Mouse (Mus musculus) left cerebral cortex, adult 2 months (tissue): ENCODE measurements around the gene Hnrnpu. TPM values are rescaled to one million over a fixed set of nuclear protein-coding genes. Genes with fewer than 3 reads are reported as not detected.
A peak's percentile ranks its signal among the peaks of the same experiment; 100 is the strongest.

ENCODE experiments used
- DNase-seq, 2 experiments: peaks; one replicate each; pipeline ENCODE4 v3.0.0; 2021 to 2022; ENCODE audit warnings: low spot score in 2 of 2, mixed read lengths in 1 of 2; ENCODE audit errors: extremely low spot score in 1 of 2
- H3K27ac ChIP-seq: fragments of 200-600 bp; 2 replicates; pipeline ENCODE4 v1.8.1; 2022
- H3K4me3 ChIP-seq: fragments of 200-600 bp; 2 replicates; pipeline ENCODE4 v1.8.1; 2022
- CTCF ChIP-seq: fragments of 200-600 bp; IDR thresholded peaks from 2 replicates; pipeline ENCODE4 v1.8.1; 2022; ENCODE audit warnings: antibody characterized with exemption, mild to moderate bottlenecking, moderate library complexity
- intact Hi-C: fragments of 180-260 bp; cut with DNase I; formaldehyde crosslinking; loops from one replicate; pipeline ENCODE4 v1.15.1; 2025
- total RNA-seq, 2 experiments: library from RNA; stranded (reverse); gene quantifications; 2 replicates each; pipeline ENCODE4 v1.2.3; 2021

The Hnrnpu gene
- total RNA-seq, 2 experiments from 2014 or later: 411 to 430 TPM

DNA sequence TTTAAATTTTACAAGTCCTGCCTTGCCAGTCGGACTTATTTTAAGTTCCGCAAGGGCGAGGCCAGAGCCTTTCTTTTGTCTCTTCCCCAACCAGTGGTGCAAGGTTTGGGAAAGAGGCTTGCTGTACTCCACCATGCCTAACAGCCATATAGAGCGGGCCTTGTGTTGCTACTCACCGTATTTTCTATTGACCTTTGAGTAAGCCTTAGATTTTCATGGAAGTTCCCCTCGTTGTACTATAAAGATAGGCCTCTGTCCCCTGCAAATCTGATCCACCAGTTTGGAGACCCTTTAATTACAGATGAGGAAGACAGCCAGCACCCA is 683 bp upstream of the Hnrnpu start:
- Histone ChIP-seq H3K27ac (peak overlapping the region; percentile 100), H3K4me3 (peak overlapping the region; percentile 79)
- peak in 1 of 2 experiments; percentile 19 for DNase-seq
- TF ChIP-seq CTCF: no peak
- intact Hi-C loops: loop anchor here (10.0 kb wide), 1 partner anchor 1437 kb away; no protein-coding TSS in a partner anchor

DNA sequence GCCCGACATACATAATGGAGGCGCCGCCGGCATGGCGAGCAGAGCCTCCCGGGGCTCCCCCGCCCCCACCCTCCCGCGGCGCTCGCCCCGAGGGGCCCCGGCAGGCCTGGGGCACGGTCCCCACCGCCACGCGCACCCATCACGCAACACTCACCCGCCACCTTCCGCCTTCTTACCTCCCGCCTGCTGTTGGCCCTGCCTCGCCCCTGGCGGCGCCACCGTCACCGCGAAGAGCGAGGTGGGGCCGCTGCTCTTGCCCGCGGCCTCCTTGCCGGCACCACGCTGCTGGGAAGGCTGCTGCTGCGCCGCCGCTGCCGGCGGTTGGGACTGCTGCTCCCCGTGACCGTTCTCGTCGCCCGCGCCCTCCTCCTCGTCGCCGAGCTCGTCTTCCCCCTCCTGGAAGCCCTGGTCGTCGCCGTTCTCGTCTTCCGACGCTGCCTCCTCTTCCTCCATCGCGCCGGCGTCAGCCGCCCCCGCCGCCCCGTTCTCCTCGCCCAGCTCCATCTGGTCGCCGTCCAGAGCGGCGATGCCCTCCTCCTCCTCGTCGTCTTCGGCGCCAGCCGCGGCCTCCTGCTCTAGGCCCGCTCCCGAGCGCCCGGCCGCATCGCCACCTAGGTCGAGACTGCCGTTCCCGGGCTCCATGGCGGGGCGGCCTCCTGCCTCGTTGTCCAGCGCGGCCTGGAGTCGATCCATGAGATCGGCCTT is 668 bp downstream of the Hnrnpu start:
- H3K27ac ChIP-seq: peak overlapping the region; percentile 100
- peak overlapping the region; percentile 79 for H3K4me3 ChIP-seq
- TF ChIP-seq CTCF: no peak; the same call in 1 of the 2 replicates
- intact Hi-C loops: loop anchor here (1.0 to 10.0 kb wide), 5 partner anchors 19 to 1438 kb away; partner anchors contain the start of gene Efcab2
- DNase-seq: peak; percentile 59 to 73

DNA sequence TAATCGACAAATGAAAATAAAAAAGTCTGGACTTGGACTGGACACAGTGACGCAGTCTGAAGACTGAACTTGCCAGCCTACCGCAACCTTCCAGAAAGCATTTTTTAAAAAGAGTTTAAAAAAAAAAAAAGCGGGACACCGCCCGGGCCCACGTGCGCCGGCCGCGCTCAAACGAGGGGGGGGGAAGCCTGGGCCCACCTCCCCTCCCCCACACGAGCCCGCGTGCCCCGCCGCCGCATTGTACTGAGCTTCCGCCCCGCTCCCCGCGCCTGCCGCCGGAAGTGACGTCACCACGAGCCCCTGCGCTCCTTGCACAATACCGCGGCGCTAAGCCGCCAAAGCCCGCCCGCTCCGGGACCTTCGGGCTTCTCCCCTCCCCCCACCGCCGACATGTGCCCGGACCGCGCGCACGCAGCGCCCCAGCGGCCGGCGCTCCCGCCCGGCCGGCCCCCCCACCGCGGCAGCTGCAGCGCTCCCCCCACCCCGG is 1.3 kb downstream of the Hnrnpu start:
- peak; percentile 91 to 94 for DNase-seq
- H3K27ac ChIP-seq: peak overlapping the region; percentile 100
- peak overlapping the region; percentile 79 for H3K4me3 ChIP-seq
- no peak for TF ChIP-seq CTCF
- intact Hi-C loops: loop anchor here (2.0 to 10.0 kb wide), 2 partner anchors 112 to 1438 kb away; no protein-coding TSS in a partner anchor

DNA sequence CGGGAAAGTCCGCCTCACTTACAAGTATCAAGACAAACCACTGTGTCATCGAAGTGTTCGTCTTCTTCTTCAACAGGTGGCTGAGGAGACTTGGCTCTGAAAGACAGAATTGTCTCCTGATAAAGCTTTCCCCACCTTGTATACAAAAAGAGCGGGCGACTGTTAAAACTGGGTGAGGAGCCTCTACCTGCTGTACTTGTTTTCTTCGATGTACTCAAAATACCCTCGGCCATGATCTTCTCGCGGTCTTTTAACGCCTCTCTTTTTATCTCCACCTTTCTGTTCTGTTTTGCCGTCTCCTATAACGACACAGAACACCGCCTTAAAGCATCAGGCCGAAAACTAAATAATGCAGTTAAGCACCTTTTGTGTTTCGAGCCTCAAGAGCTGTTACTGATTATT is 1.7 kb downstream of the Hnrnpu start:
- intact Hi-C loops: loop anchor here (2.0 to 10.0 kb wide), 2 partner anchors 113 to 1439 kb away; no protein-coding TSS in a partner anchor
- peak overlapping the region; percentile 79 for H3K4me3 ChIP-seq
- no peak for DNase-seq
- H3K27ac ChIP-seq: peak overlapping the region; percentile 100; the same call in 1 of the 2 replicates
- no peak for TF ChIP-seq CTCF

DNA sequence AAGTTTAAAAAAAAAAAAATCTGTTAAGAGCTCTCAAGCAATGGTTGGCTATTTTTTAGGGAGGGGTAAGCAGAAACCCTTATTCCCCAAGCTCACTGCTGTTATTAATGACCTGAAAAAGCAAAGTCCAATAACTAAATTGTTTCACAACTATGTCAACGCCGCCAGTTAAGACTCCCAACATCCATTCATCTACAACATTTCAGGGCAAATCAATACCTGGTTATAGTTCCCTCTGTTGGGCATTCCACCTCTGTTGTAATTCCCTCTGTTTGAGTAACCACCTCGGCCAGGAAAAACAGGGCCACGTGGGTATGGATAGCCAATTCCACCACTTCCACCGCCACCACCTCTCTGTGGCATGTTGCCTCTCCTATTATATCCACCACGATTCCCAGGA is 7.7 kb downstream of the Hnrnpu start:
- intact Hi-C loops: loop anchor here (1.0 to 10.0 kb wide), 2 partner anchors 10 to 1445 kb away; no protein-coding TSS in a partner anchor
- TF ChIP-seq CTCF: no peak
- H3K27ac ChIP-seq: no peak overlapping the region
- H3K4me3 ChIP-seq: no peak overlapping the region
- DNase-seq: no peak

DNA sequence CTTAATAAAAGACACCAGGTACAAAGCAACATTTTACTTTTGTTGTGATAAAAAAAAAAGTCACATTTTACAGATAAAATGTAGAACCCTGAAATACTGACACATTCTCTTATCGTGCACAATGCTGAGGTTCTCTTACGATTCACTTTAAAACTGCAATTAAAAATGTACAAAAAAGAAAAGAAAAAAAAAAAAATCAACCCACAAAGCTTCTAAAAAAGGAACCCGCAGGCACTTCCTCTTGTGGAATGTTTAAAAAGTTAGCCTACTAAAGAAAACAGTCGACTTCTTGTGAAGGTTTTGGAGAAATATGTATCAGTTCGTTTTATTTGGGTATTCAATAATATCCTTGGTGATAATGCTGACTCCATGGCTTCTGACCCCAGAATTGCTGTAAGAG is 8.6 kb downstream of the Hnrnpu start:
- Histone ChIP-seq H3K27ac (no peak overlapping the region), H3K4me3 (no peak overlapping the region)
- no peak for DNase-seq
- intact Hi-C loops: loop anchor here (1.0 kb wide), 1 partner anchor 9 kb away; no protein-coding TSS in a partner anchor
- no peak for TF ChIP-seq CTCF

DNA sequence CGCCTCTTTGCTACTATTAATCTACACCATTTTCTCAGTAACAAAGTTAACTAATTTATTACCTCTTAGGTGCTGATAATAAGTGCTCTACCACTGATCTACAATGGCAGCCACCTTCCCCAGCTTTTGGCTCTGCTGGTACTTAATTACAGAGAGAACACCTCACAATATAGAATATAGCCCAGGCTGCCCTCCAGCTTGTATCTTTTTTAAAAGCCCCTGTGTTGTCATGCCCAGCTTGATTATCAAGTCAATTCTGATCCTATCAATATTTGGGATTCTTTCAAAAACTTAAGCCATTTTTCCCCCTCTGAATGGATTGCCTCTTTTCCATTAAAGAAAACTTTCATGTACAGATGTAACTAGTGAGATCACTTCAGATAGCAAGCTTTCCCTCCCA is 10.6 kb downstream of the Hnrnpu start:
- no peak for DNase-seq
- Histone ChIP-seq H3K27ac (no peak overlapping the region), H3K4me3 (no peak overlapping the region)
- no peak for TF ChIP-seq CTCF
- intact Hi-C loops: no loop called here

DNA sequence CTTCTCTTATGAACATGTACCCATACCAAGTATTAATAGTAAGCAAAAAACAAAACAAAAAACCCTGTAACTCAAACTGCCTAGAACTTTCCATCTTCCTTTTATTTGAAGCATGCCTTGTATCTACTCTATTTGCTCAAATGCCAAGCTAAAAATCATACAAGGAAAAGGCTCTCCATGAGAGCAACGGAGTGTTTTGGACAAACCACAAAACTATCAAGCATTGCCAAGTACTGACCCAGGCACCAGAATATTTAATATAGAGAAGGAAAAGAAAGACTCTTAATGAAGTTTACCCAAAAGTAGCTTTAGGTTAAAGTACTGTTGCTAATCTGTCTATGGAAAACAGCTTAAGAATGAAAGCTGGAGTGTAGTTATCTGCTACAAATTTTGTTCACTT is 11.2 kb downstream of the Hnrnpu start:
- no peak for TF ChIP-seq CTCF
- intact Hi-C loops: no loop called here
- no peak for DNase-seq
- Histone ChIP-seq H3K27ac (no peak overlapping the region), H3K4me3 (no peak overlapping the region)

DNA sequence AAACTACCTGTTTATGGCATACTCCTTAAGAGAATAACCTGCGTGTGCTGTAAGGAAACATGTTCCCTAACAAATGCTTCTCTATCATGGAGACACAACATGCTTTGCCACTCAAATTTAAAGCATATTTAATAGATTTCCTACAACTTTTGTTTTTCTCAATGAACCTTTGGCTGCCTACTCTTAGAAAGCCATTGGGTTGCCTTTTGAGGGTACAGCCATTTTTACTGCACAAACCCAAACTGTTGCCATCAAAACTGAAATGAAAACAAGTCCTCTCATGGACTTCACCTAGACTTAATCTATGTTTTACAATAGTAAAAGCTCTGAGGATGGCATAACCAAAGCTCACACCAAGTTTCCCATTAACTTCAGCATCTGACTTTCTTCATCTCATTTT is 13.0 kb downstream of the Hnrnpu start:
- Histone ChIP-seq H3K4me3 (no peak overlapping the region), H3K27ac (no peak overlapping the region)
- no peak for DNase-seq
- no peak for TF ChIP-seq CTCF
- intact Hi-C loops: no loop called here

DNA sequence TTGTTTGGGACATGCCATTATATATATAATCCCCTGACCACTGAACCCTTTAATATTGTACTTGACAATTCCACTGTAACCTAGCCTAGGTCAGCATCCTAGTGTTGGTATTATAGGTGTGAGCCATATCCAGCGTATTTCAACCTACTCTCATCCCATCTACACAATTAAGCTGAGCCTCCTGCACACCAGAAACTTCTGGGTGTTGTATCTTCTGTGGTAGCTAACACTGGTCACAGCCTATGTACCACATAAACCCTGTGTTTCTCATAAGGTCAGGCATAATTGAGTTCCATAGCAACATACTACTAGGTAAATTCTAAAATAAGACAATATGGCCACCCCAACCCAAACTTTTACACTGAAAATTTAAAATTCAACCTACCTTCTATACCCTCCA is 14.4 kb downstream of the Hnrnpu start:
- Histone ChIP-seq H3K27ac (no peak overlapping the region), H3K4me3 (no peak overlapping the region)
- no peak for TF ChIP-seq CTCF
- intact Hi-C loops: no loop called here
- DNase-seq: no peak

DNA sequence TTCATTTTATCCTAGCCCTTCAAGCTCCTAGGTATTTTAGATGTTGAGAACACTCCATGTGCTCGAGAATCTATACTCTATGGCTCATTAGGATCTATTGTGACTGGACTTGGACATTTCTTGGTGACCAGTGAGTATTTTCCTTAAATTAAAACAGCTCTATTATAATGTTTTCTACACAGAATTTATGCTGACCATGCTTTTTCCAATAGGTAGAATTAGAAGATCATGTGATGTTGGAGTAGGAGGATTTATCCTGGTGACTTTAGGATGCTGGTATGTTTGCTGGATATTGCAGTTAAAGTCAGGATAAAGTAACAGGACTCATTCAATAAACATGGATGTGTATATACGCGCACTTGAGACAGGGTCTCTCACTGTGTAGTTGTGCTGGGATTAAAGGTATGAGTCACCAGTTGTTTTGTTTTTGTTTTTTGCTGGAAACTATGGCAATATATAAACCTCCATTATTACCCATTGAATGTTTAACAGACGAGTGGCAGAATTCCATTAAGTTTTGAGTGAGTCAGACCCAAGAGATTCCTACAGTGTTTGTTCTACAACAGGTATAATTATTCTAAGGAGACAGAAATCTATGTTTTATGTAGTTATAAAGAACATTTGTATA is 15.8 kb downstream of the Hnrnpu start:
- DNase-seq: no peak
- Histone ChIP-seq H3K4me3 (no peak overlapping the region), H3K27ac (no peak overlapping the region)
- intact Hi-C loops: no loop called here
- TF ChIP-seq CTCF: no peak
